Mouse (Mus musculus) fat pad, adult 2 months (tissue): ENCODE data around the gene Rbfox1.

Experiments
- DNase-seq: peaks from one replicate; pipeline ENCODE4 v3.0.0-alpha.2; 2011; ENCODE audit warnings: low read depth, low spot score; ENCODE audit errors: extremely low read depth

The Rbfox1 gene

GRCm38 (mm10) chr16:7067109-7067508 is 1182.0 kb downstream of the Rbfox1 start:
- DNase-seq: no peak

DNA sequence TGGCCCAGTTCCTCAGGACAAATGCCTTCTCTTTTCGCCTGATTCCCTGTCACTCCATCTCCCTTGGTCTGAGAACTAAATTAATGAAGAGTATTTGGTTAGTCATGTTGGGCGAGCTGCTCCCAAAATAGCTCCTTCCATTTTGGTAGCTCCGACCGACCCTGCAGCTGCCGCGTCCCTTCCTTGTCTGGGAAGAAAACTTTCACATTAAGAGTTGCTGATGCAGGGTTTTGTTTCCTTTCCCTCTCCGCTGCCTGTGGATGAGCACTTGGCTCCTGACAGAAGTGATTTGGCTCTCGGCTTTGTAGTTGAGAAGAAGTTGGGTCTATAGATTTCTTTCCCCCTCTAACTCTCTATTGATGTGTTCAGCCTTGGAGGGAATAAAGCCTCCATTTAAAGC is 1184.4 kb downstream of the Rbfox1 start:
- DNase-seq: no peak

GRCm38 (mm10) chr16:7074786-7075185 is 1189.6 kb downstream of the Rbfox1 start:
- DNase-seq: no peak

DNA sequence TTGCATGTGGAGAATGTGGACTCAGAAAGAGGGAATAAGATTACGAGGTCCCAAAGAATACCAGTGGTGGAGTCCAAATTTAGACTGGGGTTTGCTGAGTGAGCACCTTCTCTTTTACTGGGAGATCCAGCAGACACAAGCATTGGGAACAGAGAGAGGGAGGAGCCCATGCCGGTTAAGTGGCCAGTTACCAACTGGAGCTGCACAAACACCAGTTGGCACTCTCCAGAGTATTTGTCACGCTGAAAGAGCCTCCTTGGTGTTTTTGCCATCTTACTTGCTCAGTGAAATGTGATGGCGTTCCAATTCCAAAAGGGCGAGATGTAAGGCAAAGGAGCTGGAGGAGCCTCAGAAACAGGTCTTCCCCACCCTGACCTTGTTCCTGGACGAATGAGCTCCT is 1190.6 kb downstream of the Rbfox1 start:
- DNase-seq: no peak

GRCm38 (mm10) chr16:7076305-7076704 is 1191.2 kb downstream of the Rbfox1 start:
- DNase-seq: no peak

DNA sequence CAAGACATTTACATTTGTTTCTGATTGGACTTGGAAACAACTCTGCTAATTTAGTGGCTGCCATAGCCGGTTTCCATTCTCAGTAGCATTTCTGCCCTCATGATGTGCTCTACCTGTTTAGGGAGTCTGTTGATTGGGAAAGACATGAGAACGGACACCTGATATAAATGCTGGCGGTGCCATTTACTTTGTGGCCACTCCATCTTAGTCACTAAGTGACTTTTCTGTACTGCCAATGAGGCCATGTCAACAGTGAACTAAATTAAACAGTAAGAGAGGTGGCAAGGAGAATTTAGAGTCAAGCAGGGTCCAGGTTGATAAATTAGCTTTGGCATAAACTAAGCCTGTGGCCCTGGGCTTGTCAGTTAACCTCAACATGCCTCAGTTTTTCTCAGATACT is 1191.6 kb downstream of the Rbfox1 start:
- no peak for DNase-seq

- DNase-seq: no peak
Observed at GRCm38 (mm10) chr16:7081074-7081568, 1196.0 kb downstream of the Rbfox1 start.

DNA sequence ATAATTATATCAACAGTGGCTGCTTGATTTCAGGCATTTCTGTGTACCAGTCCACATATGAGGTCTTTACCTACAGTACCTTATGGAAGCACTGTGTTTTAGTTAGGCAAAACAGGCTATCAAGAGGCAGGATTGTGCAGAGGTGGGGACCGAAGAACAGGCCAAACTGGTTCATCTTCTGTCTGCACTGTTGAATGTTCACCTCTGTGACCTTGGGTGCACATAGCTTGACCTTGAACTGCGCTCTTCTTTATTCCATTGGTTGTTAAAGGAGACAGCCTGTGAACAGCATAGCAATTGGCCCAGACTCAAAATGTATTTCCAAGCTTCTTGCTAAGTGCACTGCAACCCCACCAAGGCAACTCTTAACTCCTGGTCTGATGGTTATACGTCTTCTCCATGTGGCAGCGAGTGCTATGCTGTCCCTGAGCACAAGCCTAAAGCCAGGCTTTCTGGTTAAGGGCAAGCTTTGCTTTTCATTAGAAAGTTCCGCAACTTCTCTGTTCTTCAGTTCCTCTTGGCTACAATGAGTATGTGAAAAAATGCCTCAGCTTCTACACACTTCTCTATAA is 1196.6 kb downstream of the Rbfox1 start:
- no peak for DNase-seq

DNA sequence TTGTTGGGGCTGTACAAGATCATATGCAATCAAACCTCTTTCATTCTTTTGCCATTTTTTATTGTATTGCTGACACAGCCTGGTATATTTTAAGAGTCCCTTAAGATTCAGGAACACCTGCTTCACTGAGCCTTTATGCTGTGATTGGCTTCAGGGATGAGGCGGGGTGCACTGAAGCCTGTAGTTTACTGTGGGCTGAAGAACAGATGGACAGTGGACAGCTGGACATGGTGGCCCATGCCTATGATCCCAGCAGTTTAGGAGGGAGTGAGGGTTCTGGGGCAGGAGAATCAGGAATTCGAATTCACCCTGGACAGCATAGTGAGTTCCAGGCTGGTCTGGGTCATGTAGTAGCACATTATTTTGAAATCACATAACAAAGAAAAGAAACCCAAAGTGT is 1198.8 kb downstream of the Rbfox1 start:
- DNase-seq: no peak

GRCm38 (mm10) chr16:7088601-7089430 is 1203.7 kb downstream of the Rbfox1 start:
- DNase-seq: no peak

GRCm38 (mm10) chr16:7089475-7089874 is 1204.3 kb downstream of the Rbfox1 start:
- no peak for DNase-seq

- no peak for DNase-seq
Observed at GRCm38 (mm10) chr16:7090205-7090604, 1205.0 kb downstream of the Rbfox1 start.

GRCm38 (mm10) chr16:7092811-7093210 is 1207.7 kb downstream of the Rbfox1 start:
- DNase-seq: no peak

DNA sequence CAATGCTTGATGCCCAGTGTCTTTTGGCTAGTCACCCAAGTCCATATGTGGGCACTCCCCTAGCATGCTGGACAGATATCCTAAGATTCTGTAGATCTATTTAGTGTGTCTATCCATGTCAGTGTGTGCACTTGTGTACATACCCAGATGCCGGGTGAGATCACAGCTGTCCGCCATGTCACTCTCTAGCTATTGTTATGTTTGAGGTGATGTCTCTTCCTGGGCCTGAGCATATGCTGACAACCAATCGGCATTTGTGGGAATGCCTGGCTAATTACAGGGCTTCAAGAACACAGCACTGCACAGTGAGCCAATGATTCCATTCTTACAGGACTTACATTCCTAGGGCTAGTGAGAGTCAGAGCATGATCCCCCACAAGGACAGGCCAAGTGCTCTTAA is 1208.5 kb downstream of the Rbfox1 start:
- no peak for DNase-seq

- DNase-seq: no peak
Observed at GRCm38 (mm10) chr16:7094181-7094749, 1209.1 kb downstream of the Rbfox1 start.

DNA sequence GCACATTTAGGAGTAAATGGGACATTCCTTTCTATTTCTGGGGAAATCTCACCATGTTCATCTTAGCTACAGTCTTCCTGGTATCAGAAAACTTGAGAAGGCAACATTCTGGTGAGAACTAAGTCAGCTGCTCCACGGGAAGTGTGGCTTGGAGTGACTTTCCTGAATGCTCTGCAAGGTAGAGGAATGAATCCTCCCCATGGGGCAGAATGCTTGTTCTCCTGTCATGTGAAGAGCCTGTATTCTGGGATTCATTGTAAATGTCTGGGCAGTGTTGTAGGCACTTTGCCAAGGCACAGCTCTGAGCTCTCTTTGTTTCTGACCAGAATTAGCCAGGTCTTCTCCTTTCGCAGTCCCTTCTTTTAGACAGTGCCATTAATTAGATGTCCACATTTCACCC is 1211.9 kb downstream of the Rbfox1 start:
- no peak for DNase-seq

DNA sequence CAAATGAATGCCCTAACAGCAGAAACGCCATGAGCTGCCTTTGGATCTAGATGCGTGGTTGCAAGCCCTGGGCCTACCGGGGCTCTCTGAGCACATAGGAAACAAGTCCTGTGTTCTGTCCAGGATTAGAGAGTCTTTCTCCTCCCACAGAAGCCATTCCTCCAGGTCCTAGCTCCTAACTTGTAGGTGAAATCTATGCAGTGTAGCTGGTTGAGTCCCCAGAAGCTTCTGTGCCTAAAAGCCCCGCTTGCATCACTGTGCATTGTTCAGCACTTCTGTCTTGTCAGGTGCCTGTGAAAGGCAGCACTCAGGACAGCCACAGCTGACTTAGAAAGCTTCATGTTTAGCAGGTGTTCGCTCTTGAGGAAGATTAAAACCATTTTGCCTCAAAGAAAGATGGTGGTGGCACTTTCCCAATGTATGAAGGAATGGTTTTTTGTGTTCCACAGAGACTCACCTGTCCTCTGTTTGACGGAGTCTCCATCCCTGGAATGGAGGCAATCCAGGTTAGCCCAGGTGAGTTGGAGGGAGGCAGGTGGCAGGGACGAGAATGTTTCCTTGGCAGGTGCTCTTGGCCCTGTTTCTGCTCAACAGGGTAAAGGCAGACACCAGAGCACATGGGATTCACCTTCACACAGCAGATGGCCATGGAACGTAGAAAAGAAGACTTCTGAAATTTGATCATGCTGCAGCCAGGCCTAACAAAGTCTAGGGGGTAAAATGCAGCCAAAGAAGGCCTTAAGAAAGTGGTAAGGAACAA is 1213.0 kb downstream of the Rbfox1 start:
- no peak for DNase-seq

- DNase-seq: no peak
Observed at GRCm38 (mm10) chr16:7099506-7100300, 1214.5 kb downstream of the Rbfox1 start.

DNA sequence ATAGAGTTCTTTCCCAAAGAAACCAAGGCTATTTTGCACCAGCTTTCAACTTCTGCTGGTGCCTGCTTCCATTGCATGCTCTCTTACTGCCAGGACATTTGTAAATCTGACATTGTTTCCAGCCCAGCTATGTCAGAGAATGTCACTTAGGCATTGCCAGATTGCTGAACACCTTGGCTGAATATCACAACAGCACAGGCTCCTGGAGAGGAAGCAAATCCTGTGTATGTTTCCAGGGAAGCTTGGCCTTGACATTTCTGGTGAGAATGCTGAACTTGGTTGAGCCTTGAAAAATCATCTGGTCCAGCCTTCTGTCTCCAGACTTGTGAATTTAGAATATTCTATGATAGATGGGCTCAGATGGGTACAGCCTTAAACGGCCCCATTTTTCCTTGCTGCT is 1217.3 kb downstream of the Rbfox1 start:
- DNase-seq: no peak

DNA sequence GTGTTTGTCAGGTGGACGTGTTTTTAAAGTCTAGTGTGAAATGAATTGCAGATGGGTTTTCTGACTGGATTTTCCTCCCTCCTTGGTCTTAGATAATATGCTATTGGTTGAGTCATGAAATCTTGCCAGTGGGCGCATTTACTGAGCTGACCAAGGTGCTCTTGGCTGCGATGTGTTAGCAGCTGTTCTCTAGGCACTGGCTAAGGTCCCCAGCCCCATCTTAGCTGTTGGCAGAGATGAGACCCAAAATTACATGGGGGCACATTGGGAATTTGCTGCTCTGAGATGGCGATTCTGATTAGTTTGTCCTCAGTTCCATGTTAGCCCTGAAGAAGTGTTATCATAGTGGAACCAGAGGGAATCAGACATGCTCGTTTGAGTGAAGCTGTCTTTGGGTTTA is 1218.1 kb downstream of the Rbfox1 start:
- no peak for DNase-seq
